Mouse (Mus musculus): ENCODE results near the gene Gopc. TPM values are rescaled to one million over a fixed set of nuclear protein-coding genes. Genes with fewer than 3 reads are reported as not detected.
"Not testable (repeated sequence)": the region's sequence is repeated elsewhere in the genome, so short reads cannot be mapped to it uniquely, and the experiment has no call there.

Gene Gopc
- total RNA-seq, 2 experiments from 2014 or later: 17.0 to 17.4 TPM

GRCm38 (mm10) chr10:52302271-52302670, 79.7 kb downstream of the Gopc start:
- ATAC-seq (ENCODE audit: poor library complexity, severe bottlenecking): no peak

DNA sequence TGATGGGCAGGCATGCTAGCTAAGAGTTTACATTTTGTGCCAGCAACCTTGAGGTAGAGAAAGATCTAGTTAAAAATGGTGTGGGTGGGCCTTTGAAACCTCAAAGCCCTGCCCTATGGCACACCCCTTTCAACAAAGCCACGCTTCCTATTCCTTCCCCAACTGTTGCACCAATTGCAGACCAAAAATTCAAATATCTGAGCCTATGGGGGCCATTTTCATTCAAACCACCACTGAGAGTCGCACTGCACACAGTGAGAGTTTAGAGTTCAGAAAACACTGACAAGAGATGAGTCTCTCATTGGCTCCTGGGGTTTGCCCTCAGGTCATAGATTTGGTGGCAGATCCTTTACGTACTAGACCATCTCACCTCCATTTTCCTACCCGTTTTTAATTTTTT, 80.2 kb downstream of the Gopc start:
- no peak for ATAC-seq (ENCODE audit: poor library complexity, severe bottlenecking)

DNA sequence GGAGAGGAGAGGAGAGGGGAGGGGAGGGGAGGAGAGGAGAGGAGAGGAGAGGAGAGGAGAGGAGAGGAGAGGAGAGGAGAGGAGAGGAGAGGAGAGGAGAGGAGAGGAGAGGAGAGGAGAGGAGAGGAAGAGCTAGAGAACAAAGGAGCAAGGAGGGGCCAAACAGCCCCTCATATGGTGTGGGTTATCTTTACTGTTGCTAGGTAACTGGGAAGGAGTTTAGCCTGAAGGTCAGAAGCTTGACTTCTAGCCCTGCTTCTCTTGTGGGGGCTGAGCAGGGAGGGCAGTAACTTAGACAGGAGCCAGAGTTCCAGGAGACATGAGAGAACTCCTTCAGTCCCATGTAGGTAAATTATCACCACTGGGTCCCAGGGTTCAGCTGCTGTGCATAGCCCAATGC, 83.4 kb downstream of the Gopc start:
- ATAC-seq (ENCODE audit: poor library complexity, severe bottlenecking): not testable (repeated sequence)

DNA sequence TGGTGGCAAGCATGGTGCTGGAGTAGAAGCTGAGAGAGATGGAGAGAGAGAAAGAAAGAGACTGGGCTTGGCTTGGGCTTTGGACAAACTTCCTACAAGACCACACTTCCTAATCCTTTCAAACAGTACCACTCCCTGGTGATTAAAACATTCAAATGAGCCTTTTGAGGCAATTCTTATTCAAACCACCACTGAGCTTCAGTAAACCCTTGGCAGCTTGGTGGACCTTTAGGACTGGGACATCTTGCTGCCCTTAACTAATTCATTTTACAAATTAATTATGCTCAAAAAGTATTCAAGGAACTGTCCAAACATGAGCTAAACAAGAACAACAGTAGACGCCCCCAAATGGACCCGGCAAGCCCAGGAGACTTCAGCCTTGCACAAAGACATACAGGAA, 86.0 kb downstream of the Gopc start:
- no peak for ATAC-seq (ENCODE audit: poor library complexity, severe bottlenecking)

DNA sequence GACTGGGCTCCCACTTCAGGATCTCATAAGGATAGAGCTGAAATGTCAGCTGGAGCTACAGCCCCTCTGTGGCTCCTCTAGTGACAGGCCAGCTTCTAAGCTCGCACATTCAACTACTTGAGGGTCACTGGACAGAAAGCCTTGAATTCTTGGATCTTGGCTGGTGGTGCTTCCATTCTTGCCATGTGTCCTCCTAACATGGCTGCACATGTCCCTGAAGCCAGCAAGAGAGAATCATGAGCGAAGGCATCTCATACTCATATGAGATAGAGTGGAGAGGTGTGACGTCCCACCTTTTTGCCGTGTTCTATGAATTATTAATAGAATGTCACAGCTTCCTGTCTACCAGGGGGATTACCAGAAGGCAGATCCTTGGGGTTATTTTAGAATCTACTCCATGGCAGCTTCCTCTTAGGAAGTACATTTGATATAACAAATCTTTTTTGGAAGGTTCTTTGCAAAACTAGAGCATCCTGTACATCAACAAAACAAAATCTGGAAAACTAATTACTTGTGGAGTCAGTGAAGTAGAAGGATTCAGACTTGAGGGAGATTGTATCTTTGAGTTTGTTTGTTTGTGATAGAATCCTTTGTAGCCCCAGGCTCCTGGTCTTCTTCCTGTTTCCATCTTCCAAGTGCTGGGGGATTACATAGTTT, 87.9 kb downstream of the Gopc start:
- no peak for ATAC-seq (ENCODE audit: poor library complexity, severe bottlenecking)

DNA sequence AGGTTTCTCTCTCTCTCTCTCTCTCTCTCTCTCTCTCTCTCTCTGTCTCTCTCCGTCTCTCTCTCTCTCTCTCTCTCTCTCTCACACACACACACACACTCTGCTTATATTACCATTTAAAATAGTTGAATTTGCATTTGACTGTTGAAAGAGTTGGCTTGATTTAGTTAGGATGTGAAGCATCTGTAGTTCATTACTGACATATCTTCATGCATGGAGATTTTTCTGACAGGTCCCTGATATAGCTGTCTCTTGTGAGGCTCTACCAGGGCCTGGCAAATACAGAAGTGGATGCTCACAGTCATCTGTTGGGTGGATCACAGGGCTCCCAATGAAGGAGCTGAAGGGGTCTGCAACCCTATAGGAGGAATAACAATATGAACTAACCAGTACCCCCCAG, 89.5 kb downstream of the Gopc start:
- ATAC-seq (ENCODE audit: poor library complexity, severe bottlenecking): not testable (repeated sequence)

GRCm38 (mm10) chr10:52289261-52289660, 92.7 kb downstream of the Gopc start:
- no peak for ATAC-seq (ENCODE audit: poor library complexity, severe bottlenecking)

DNA sequence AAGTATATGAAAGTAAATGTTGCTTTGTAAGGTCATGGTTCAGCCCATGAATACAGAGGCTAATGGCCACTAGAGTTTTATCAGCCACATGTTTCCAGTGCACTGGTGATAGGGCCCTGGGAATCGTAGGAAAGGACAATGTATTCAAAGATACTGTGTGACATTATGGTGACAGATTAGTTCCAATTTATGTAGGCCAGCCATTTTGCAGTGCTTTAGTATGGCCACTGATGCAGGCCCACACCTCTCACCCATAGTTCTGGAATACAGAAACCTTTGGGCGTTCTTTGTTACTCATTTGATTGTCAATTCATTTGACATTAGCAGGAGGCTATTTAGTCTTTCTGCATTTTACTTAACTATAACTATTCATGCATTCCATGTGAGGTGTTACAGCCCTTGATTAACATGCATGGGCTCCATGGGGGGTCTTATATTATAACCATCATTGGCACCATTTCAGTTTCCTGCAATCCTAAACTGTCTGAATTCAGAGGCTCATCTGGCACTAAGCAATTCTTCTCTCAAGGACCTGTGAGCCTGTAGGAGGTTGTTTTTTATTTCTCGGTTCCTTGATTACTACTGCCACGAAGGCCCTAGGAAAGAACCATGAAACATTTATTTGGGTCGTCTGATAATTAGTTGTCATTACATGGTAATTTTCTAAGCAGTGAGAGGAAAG, 93.9 kb downstream of the Gopc start:
- no peak for ATAC-seq (ENCODE audit: poor library complexity, severe bottlenecking)

Other genes with a start within 250 kb of the Gopc start
- not detected in 2 replicates for gene Ros1, start 186.9 kb downstream of the Gopc start, total RNA-seq (2015)
- gene Ros1, start 186.9 kb downstream of the Gopc start, total RNA-seq (2017): not detected in 2 replicates
- 0.48 TPM in 1 of 2 replicates, not detected in the other for gene Dcbld1, start 148.5 kb downstream of the Gopc start, total RNA-seq (2015)
- gene Dcbld1, start 148.5 kb downstream of the Gopc start, total RNA-seq (2017): not detected in 2 replicates
- gene Gm26741, start 23.4 kb downstream of the Gopc start, total RNA-seq (2015): not detected in 2 replicates
- not detected in 2 replicates for gene Gm26741, start 23.4 kb downstream of the Gopc start, total RNA-seq (2017)
- gene Nepn, start 6.8 kb upstream of the Gopc start, total RNA-seq (2015): not detected in 2 replicates
- not detected in 2 replicates for gene Nepn, start 6.8 kb upstream of the Gopc start, total RNA-seq (2017)
- gene Nus1, start 35.4 kb upstream of the Gopc start, total RNA-seq (2015): 22.0 and 22.7 TPM in 2 replicates
- gene Nus1, start 35.4 kb upstream of the Gopc start, total RNA-seq (2017): 18.7 and 19.6 TPM in 2 replicates

Data from megakaryocyte, adult 5-6 weeks (primary cell).